Mouse (Mus musculus) hindbrain, embryonic 13.5 days (tissue): ENCODE data around the gene Senp5. TPM values are rescaled to one million over a fixed set of nuclear protein-coding genes. Genes with fewer than 3 reads are reported as not detected.

Experiments
- ATAC-seq: fragments of 200-750 bp; cut with Nextera tagmentation; 2 replicates; pipeline ENCODE4 v1.8.0; 2017; ENCODE audit warnings: moderate TSS enrichment; ENCODE audit not compliant: low FRiP score
- H3K27ac ChIP-seq: fragments of 300-500 bp; sonication (generic); 2 replicates; pipeline ENCODE4 v1.5.1; 2015; ENCODE audit warnings: inconsistent platforms, mild to moderate bottlenecking, moderate library complexity
- H3K27me3 ChIP-seq: fragments of 300-500 bp; sonication (generic); 2 replicates; pipeline ENCODE4 v1.6.1; 2015; ENCODE audit warnings: mild to moderate bottlenecking, inconsistent platforms
- H3K36me3 ChIP-seq: fragments of 300-500 bp; sonication (generic); 2 replicates; pipeline ENCODE4 v1.6.1; 2015; ENCODE audit warnings: mild to moderate bottlenecking, inconsistent platforms
- H3K4me1 ChIP-seq: fragments of 300-500 bp; sonication (generic); replicated peaks from 2 replicates; pipeline ENCODE4 v1.6.1; 2015; ENCODE audit warnings: inconsistent platforms
- H3K4me2 ChIP-seq: fragments of 300-500 bp; sonication (generic); 2 replicates; pipeline ENCODE4 v1.6.1; 2015; ENCODE audit warnings: inconsistent platforms, mild to moderate bottlenecking, moderate library complexity
- H3K4me3 ChIP-seq: fragments of 300-500 bp; sonication (generic); 2 replicates; pipeline ENCODE4 v1.5.1; 2015; ENCODE audit warnings: mild to moderate bottlenecking, inconsistent platforms
- H3K9ac ChIP-seq: fragments of 300-500 bp; sonication (generic); 2 replicates; pipeline ENCODE4 v1.6.1; 2015; ENCODE audit warnings: mild to moderate bottlenecking, inconsistent platforms
- H3K9me3 ChIP-seq: fragments of 300-500 bp; sonication (generic); 2 replicates; pipeline ENCODE4 v1.6.1; 2016; ENCODE audit warnings: inconsistent platforms
- WGBS: fragments of 180-500 bp; shearing (Covaris S2); methylation state at CpG from one replicate; pipeline ENCODE4 v1.1.7; 2015; 5-methylcytosine and 5-hydroxymethylcytosine counted together
- polyA plus RNA-seq: library from polyadenylated mRNA; unstranded; fragments of >200 nt; fragmentation: Nextera tagmentation; extraction: Ambion mirVana; gene quantifications from 2 replicates; pipeline ENCODE4 v1.2.1, GENCODE M21; 2015

Gene Senp5
- polyA plus RNA-seq = 17.5 and 18.5 TPM in 2 replicates

GRCm38 (mm10) chr16:32002509-32003477 is at the start of gene Senp5:
Senp5 (minus strand) TSS chr16:32003287.
- H3K27ac ChIP-seq = peak within 1 kb of the TSS; percentile 76
- H3K36me3 ChIP-seq = peaks cover 6% of the 10 kb centered on the region; the same call in 1 of the 2 replicates
- H3K27me3 ChIP-seq = no peaks in the 10 kb centered on the region
- H3K4me3 ChIP-seq = peak within 1 kb of the TSS; percentile 80
- peak within 1 kb of the TSS; percentile 85 for H3K9ac ChIP-seq
- peaks cover 24% of the 10 kb centered on the region for H3K4me1 ChIP-seq
- WGBS = 1% methylated on average over 66 of the region's 66 CpGs
- no peaks in the 10 kb centered on the region for H3K9me3 ChIP-seq
- peak; percentile 97 for ATAC-seq
- peak within 1 kb of the TSS; percentile 89 for H3K4me2 ChIP-seq

- no peak overlapping the region for H3K4me2 ChIP-seq
- no peak overlapping the region for H3K9ac ChIP-seq
- no peaks in the 10 kb centered on the region for H3K9me3 ChIP-seq
- no peak for ATAC-seq
- no peak overlapping the region for H3K4me3 ChIP-seq
- H3K36me3 ChIP-seq = peaks cover 75% of the 10 kb centered on the region
- WGBS = 93% methylated on average over 4 of the region's 4 CpGs
- H3K4me1 ChIP-seq = no peaks in the 10 kb centered on the region
- H3K27ac ChIP-seq = no peak overlapping the region
- no peaks in the 10 kb centered on the region for H3K27me3 ChIP-seq
These were observed 39.3 kb upstream of the Senp5 start for GRCm38 (mm10) chr16:32042367-32042766.

- ATAC-seq = no peak
- Histone ChIP-seq H3K27ac (no peak overlapping the region), H3K36me3 (peaks cover 70% of the 10 kb centered on the region), H3K27me3 (no peaks in the 10 kb centered on the region), H3K9ac (no peak overlapping the region), H3K4me3 (no peak overlapping the region), H3K9me3 (no peaks in the 10 kb centered on the region), H3K4me1 (no peaks in the 10 kb centered on the region), H3K4me2 (no peak overlapping the region)
- whole genome bisulfite sequencing = 96% methylated on average over 9 of the region's 9 CpGs
These were observed 16.6 kb upstream of the Senp5 start for GRCm38 (mm10) chr16:32019678-32020077.

GRCm38 (mm10) chr16:32010330-32010729 is 7.2 kb upstream of the Senp5 start:
- no peak for ATAC-seq
- no peaks in the 10 kb centered on the region for H3K9me3 ChIP-seq
- no peak overlapping the region for H3K4me3 ChIP-seq
- peaks cover 11% of the 10 kb centered on the region for H3K36me3 ChIP-seq
- 0 out of 2 replicates have a peak, but pooled peaks cover 3% of the 10 kb centered on the region for H3K4me1 ChIP-seq
- 84% methylated on average over 4 of the region's 4 CpGs for WGBS
- H3K9ac ChIP-seq = no peak overlapping the region
- H3K4me2 ChIP-seq = no peak overlapping the region
- no peak overlapping the region for H3K27ac ChIP-seq
- H3K27me3 ChIP-seq = no peaks in the 10 kb centered on the region

GRCm38 (mm10) chr16:32009913-32010312 is 6.8 kb upstream of the Senp5 start:
- no peak overlapping the region for H3K4me3 ChIP-seq
- ATAC-seq = no peak
- 50% methylated on average over 5 of the region's 5 CpGs for WGBS
- no peak overlapping the region for H3K4me2 ChIP-seq
- H3K27me3 ChIP-seq = no peaks in the 10 kb centered on the region
- no peaks in the 10 kb centered on the region for H3K9me3 ChIP-seq
- H3K9ac ChIP-seq = no peak overlapping the region
- no peak overlapping the region for H3K27ac ChIP-seq
- H3K36me3 ChIP-seq = peaks cover 11% of the 10 kb centered on the region
- 0 out of 2 replicates have a peak, but pooled peaks cover 3% of the 10 kb centered on the region for H3K4me1 ChIP-seq

- Histone ChIP-seq H3K27me3 (no peaks in the 10 kb centered on the region), H3K9me3 (no peaks in the 10 kb centered on the region), H3K4me1 (peaks cover 4% of the 10 kb centered on the region; the same call in 1 of the 2 replicates), H3K27ac (no peak overlapping the region), H3K4me2 (no peak overlapping the region), H3K36me3 (peaks cover 6% of the 10 kb centered on the region), H3K9ac (no peak overlapping the region), H3K4me3 (no peak overlapping the region)
- ATAC-seq = no peak
- WGBS = 71% methylated on average over 10 of the region's 10 CpGs
These were observed 5.6 kb upstream of the Senp5 start for GRCm38 (mm10) chr16:32008529-32009293.

GRCm38 (mm10) chr16:32004731-32005130 is 1.6 kb upstream of the Senp5 start:
- peaks cover 3% of the 10 kb centered on the region; the same call in 1 of the 2 replicates for H3K36me3 ChIP-seq
- over 99% methylated on average over 3 of the region's 3 CpGs for WGBS
- no peak for ATAC-seq
- peaks cover 26% of the 10 kb centered on the region for H3K4me1 ChIP-seq
- H3K27ac ChIP-seq = no peak overlapping the region
- H3K4me3 ChIP-seq = no peak overlapping the region
- no peaks in the 10 kb centered on the region for H3K27me3 ChIP-seq
- H3K9me3 ChIP-seq = no peaks in the 10 kb centered on the region
- H3K4me2 ChIP-seq = no peak overlapping the region
- no peak overlapping the region for H3K9ac ChIP-seq

- ATAC-seq = no peak
These were observed 6.7 kb downstream of the Senp5 start for GRCm38 (mm10) chr16:31996371-31996770.

GRCm38 (mm10) chr16:31993946-31994345 is 9.1 kb downstream of the Senp5 start:
- H3K36me3 ChIP-seq = peaks cover 32% of the 10 kb centered on the region
- ATAC-seq = no peak

More at GRCm38 (mm10) chr16:31996371-31996770, 6.7 kb downstream of the Senp5 start:
- Histone ChIP-seq H3K36me3 (peaks cover 23% of the 10 kb centered on the region), H3K9ac (no peak overlapping the region), H3K9me3 (no peaks in the 10 kb centered on the region), H3K27ac (no peak overlapping the region), H3K27me3 (no peaks in the 10 kb centered on the region), H3K4me2 (no peak overlapping the region), H3K4me1 (peaks cover 7% of the 10 kb centered on the region), H3K4me3 (no peak overlapping the region)
- 91% methylated on average over 5 of the region's 5 CpGs for WGBS

GRCm38 (mm10) chr16:31993195-31993594 is 9.9 kb downstream of the Senp5 start:
- Histone ChIP-seq H3K36me3 (peaks cover 35% of the 10 kb centered on the region), H3K4me3 (no peak overlapping the region), H3K4me1 (no peaks in the 10 kb centered on the region), H3K27ac (no peak overlapping the region), H3K9me3 (no peaks in the 10 kb centered on the region), H3K27me3 (no peaks in the 10 kb centered on the region), H3K4me2 (no peak overlapping the region), H3K9ac (no peak overlapping the region)
- no peak for ATAC-seq
- 96% methylated on average over 4 of the region's 4 CpGs for WGBS

More at GRCm38 (mm10) chr16:31993946-31994345, 9.1 kb downstream of the Senp5 start:
- no peak overlapping the region for H3K4me3 ChIP-seq
- no peaks in the 10 kb centered on the region for H3K27me3 ChIP-seq
- no peaks in the 10 kb centered on the region for H3K9me3 ChIP-seq
- H3K4me2 ChIP-seq = no peak overlapping the region
- no peak overlapping the region for H3K27ac ChIP-seq
- no peak overlapping the region for H3K9ac ChIP-seq
- H3K4me1 ChIP-seq = no peaks in the 10 kb centered on the region

GRCm38 (mm10) chr16:31992039-31992438 is 11.0 kb downstream of the Senp5 start:
- 38% methylated on average over 1 of the region's 1 CpGs for WGBS
- Histone ChIP-seq H3K4me1 (no peaks in the 10 kb centered on the region), H3K4me3 (no peak overlapping the region), H3K36me3 (peaks cover 41% of the 10 kb centered on the region), H3K27ac (no peak overlapping the region), H3K9me3 (no peaks in the 10 kb centered on the region), H3K27me3 (no peaks in the 10 kb centered on the region), H3K9ac (no peak overlapping the region), H3K4me2 (no peak overlapping the region)
- no peak for ATAC-seq

- Histone ChIP-seq H3K27ac (no peak overlapping the region), H3K27me3 (no peaks in the 10 kb centered on the region), H3K4me2 (no peak overlapping the region), H3K9me3 (no peaks in the 10 kb centered on the region), H3K4me3 (no peak overlapping the region), H3K9ac (no peak overlapping the region), H3K4me1 (no peaks in the 10 kb centered on the region), H3K36me3 (peaks cover 56% of the 10 kb centered on the region)
- ATAC-seq = no peak
- WGBS = 78% methylated on average over 5 of the region's 5 CpGs
These were observed 22.1 kb downstream of the Senp5 start for GRCm38 (mm10) chr16:31980946-31981345.
